16 mouse cellular contexts compared by ENCODE assay signal in genomic region chr16:75627862-75628261, GRCm38 (mm10). TPM values are rescaled to one million over a fixed set of nuclear protein-coding genes. Genes with fewer than 3 reads are reported as not detected.
DNase-seq lines count a peak whose midpoint lies in the region; ATAC-seq and TF ChIP-seq lines count a peak whose summit lies in the region.
"Had no signal": no experiment of that assay in that cellular context is flagged by ENCODE, and none has a peak within 500 bp of the region (broad histone marks: within the 10 kb centered on the region; RNA-seq: fewer than 3 reads in every experiment).

No protein-coding gene starts in this region.

- no peak for ATAC-seq in liver, postnatal 0 days
- ATAC-seq in liver, embryonic 12.5 days, result no peak
- ATAC-seq in megakaryocyte progenitor cell, adult 5-6 weeks (replicated peaks; ENCODE audit: poor library complexity), result 0 out of 2 replicates have a peak, but pooled peaks have one; percentile 48
- ATAC-seq: intestine, embryonic 16.5 days had no signal

- TF ChIP-seq EP300 in liver, postnatal 0 days (IDR thresholded peaks at IDR 0.05; ENCODE audit: low read depth), result no peak
- no peak for TF ChIP-seq EP300 in MEL (IDR thresholded peaks at IDR 0.05; ENCODE audit: low read depth in 1 of 2, low read length in 2 of 2)

- no peaks in the 10 kb centered on the region for H3K27me3 ChIP-seq in liver, postnatal 0 days (ENCODE audit: insufficient read depth, low read length)
- H3K27me3 ChIP-seq in liver, embryonic 12.5 days (replicated peaks), result no peaks in the 10 kb centered on the region
- no peaks in the 10 kb centered on the region for H3K27me3 ChIP-seq in MEL (ENCODE audit: control insufficient read depth in 1 of 2, insufficient read depth in 2 of 2, low read length in 2 of 2)
- H3K27me3 ChIP-seq: liver, embryonic 13.5 days had no signal

- TF ChIP-seq CTCF in gastrocnemius, adult 2 months (IDR thresholded peaks at IDR 0.05), result peak; percentile 32; the same call in 1 of the 2 replicates
- 0 out of 2 replicates have a peak, but pooled peaks have one; percentile 17 for TF ChIP-seq CTCF in liver, postnatal 0 days (IDR thresholded peaks at IDR 0.05; ENCODE audit: low read depth)
- peak in 1 of 3 experiments; percentile 33; a peak in 2 of 6 replicates for TF ChIP-seq CTCF in MEL (IDR thresholded peaks at IDR 0.05 in 2 of 3, conservative IDR thresholded peaks at IDR 0.05 in 1 of 3; ENCODE audit: control insufficient read depth in 1 of 3, insufficient read depth in 1 of 3, low read depth in 2 of 3, low read length in 3 of 3, poor library complexity in 1 of 3, severe bottlenecking in 1 of 3)

- H3K4me3 ChIP-seq in gastrocnemius, adult 2 months, result no peak overlapping the region
- H3K4me3 ChIP-seq in liver, postnatal 0 days (ENCODE audit: low read depth, low read length), result no peak overlapping the region
- no peak overlapping the region for H3K4me3 ChIP-seq in liver, embryonic 12.5 days
- H3K4me3 ChIP-seq in MEL (ENCODE audit: control insufficient read depth in 1 of 2, insufficient read depth in 1 of 2, low read depth in 2 of 2, low read length in 2 of 2), result no peak overlapping the region
- H3K4me3 ChIP-seq: liver, embryonic 13.5 days had no signal

- H3K4me1 ChIP-seq in liver, postnatal 0 days (ENCODE audit: insufficient read depth), result no peaks in the 10 kb centered on the region
- H3K4me1 ChIP-seq in liver, embryonic 12.5 days, result no peaks in the 10 kb centered on the region
- H3K4me1 ChIP-seq in MEL (ENCODE audit: control insufficient read depth in 1 of 2, insufficient read depth in 2 of 2, low read length in 2 of 2), result no peaks in the 10 kb centered on the region
- H3K4me1 ChIP-seq: liver, embryonic 13.5 days had no signal

- WGBS in liver, postnatal 0 days (ENCODE audit: insufficient replicate concordance), result 71% methylated on average over 2 of the region's 2 CpGs
- WGBS in liver, embryonic 12.5 days (ENCODE audit: insufficient replicate concordance), result 63% methylated on average over 2 of the region's 2 CpGs

- intact Hi-C loops in gastrocnemius, adult 2 months (cut with DNase I), result no loop called here

- H3K4me2 ChIP-seq in liver, postnatal 0 days (ENCODE audit: low read depth, low read length), result no peak overlapping the region
- no peak overlapping the region for H3K4me2 ChIP-seq in liver, embryonic 12.5 days
- H3K4me2 ChIP-seq: liver, embryonic 13.5 days had no signal

- no peak for TF ChIP-seq POLR2A in MEL (IDR thresholded peaks at IDR 0.05; ENCODE audit: control insufficient read depth in 1 of 2, insufficient read depth in 1 of 2, low read depth in 1 of 2, low read length in 2 of 2, poor library complexity in 1 of 2)

- H3K9ac ChIP-seq in liver, postnatal 0 days (replicated peaks), result no peak overlapping the region
- H3K9ac ChIP-seq in liver, embryonic 12.5 days, result no peak overlapping the region
- no peak overlapping the region for H3K9ac ChIP-seq in MEL (ENCODE audit: control insufficient read depth, low read depth, low read length, poor library complexity, severe bottlenecking)
- H3K9ac ChIP-seq: liver, embryonic 13.5 days had no signal

- H3K9me3 ChIP-seq in liver, postnatal 0 days (ENCODE audit: low read length), result no peaks in the 10 kb centered on the region
- H3K9me3 ChIP-seq in liver, embryonic 12.5 days (replicated peaks), result no peaks in the 10 kb centered on the region
- H3K9me3 ChIP-seq in MEL (replicated peaks; ENCODE audit: insufficient read depth, low read length), result no peaks in the 10 kb centered on the region
- H3K9me3 ChIP-seq: liver, embryonic 13.5 days had no signal

- TF ChIP-seq RAD21 in MEL (IDR thresholded peaks at IDR 0.05; ENCODE audit: low read depth, low read length), result peak; percentile 44

- DNase-seq in gastrocnemius, adult 2 months, result no peak
- DNase-seq in gastrocnemius, postnatal 4 days (ENCODE audit: low spot score in 2 of 2), result no peak
- no peak for DNase-seq in liver, postnatal 0 days
- DNase-seq in MEL (ENCODE audit: low read depth, low spot score), result peak; percentile 9
- no peak for DNase-seq in cerebellum, adult 11-12 months
- DNase-seq: cerebellum, adult 9-10 months; liver, embryonic 13.5 days; right cerebral cortex, postnatal 25 days; thymus, postnatal 14 days had no signal

- no peak overlapping the region for H3K27ac ChIP-seq in gastrocnemius, adult 2 months
- H3K27ac ChIP-seq in liver, postnatal 0 days (ENCODE audit: low read depth), result no peak overlapping the region
- H3K27ac ChIP-seq in liver, embryonic 12.5 days, result no peak overlapping the region
- no peak overlapping the region for H3K27ac ChIP-seq in MEL (ENCODE audit: control insufficient read depth, low read depth, low read length)
- H3K27ac ChIP-seq: liver, embryonic 13.5 days; macrophage had no signal

- no peaks in the 10 kb centered on the region for H3K36me3 ChIP-seq in liver, postnatal 0 days (replicated peaks; ENCODE audit: insufficient read depth, low read length)
- H3K36me3 ChIP-seq in liver, embryonic 12.5 days, result no peaks in the 10 kb centered on the region
- no peaks in the 10 kb centered on the region for H3K36me3 ChIP-seq in MEL (ENCODE audit: control insufficient read depth in 1 of 2, insufficient read depth in 2 of 2, low read length in 2 of 2)
- H3K36me3 ChIP-seq: liver, embryonic 13.5 days had no signal

- H3K79me2 ChIP-seq in MEL (ENCODE audit: control insufficient read depth, insufficient read depth, low read length, poor library complexity), result no peaks in the 10 kb centered on the region

TF ChIP-seq in MEL, 35 proteins besides CTCF, POLR2A, EP300 and RAD21:
- TF ChIP-seq CHD2 (IDR thresholded peaks at IDR 0.05; ENCODE audit: low read length) (no peak), MYC (IDR thresholded peaks at IDR 0.05; ENCODE audit: low read depth, low read length) (no peak), MXI1 (IDR thresholded peaks at IDR 0.05; ENCODE audit: low read depth, low read length) (no peak), ZMIZ1 (IDR thresholded peaks at IDR 0.05; ENCODE audit: low read depth, low read length) (no peak), NRF1 (IDR thresholded peaks at IDR 0.05; ENCODE audit: insufficient read depth, low read depth, low read length, poor library complexity, severe bottlenecking) (no peak), CHD1 (IDR thresholded peaks at IDR 0.05; ENCODE audit: low read depth, low read length) (no peak), SMC3 (IDR thresholded peaks at IDR 0.05; ENCODE audit: low read depth, low read length) (peak; percentile 36; the same call in 1 of the 2 replicates), BHLHE40 (IDR thresholded peaks at IDR 0.05; ENCODE audit: borderline replicate concordance, low read depth, low read length) (no peak)

RNA-seq across cellular contexts. Expression of gene Rbm11, which starts 35.2 kb away (rescaled TPM):
- not detected for total RNA-seq in gastrocnemius, adult 2 months (2021)
- total RNA-seq in gastrocnemius, postnatal 4 days (2021), result under 1 TPM; 0.31 to 0.32 TPM
- polyA plus RNA-seq in liver, postnatal 0 days (2015; fragmentation: Nextera tagmentation; extraction: Ambion mirVana), result not detected in 2 replicates
- 0.10 and 0.13 TPM in 2 replicates for polyA plus RNA-seq in liver, embryonic 12.5 days (2016; fragmentation: Nextera tagmentation; extraction: Ambion mirVana)
- not detected in 2 replicates for total RNA-seq in MEL (2012; rRNA removed)
- polyA plus RNA-seq in MEL (2012; ENCODE audit: insufficient read depth in 1 of 2, insufficient read length in 2 of 2, low read depth in 1 of 2, low replicate concordance in 2 of 2, missing spikeins in 1 of 2), result under 1 TPM in 1 of 2 experiments, not detected in 1; 0.15 TPM
- 0.17 TPM in 1 of 2 replicates, not detected in the other for total RNA-seq in megakaryocyte progenitor cell, adult 5-6 weeks (2015)
- 0.07 and 0.29 TPM in 2 replicates for total RNA-seq in megakaryocyte progenitor cell, adult 5-6 weeks (2017)
- total RNA-seq: heart, postnatal 25 days had no signal

RNA-seq across cellular contexts. Expression of gene Lipi, which starts 42.0 kb away (rescaled TPM):
- total RNA-seq in gastrocnemius, adult 2 months (2021), result not detected
- total RNA-seq in gastrocnemius, postnatal 4 days (2021), result not detected
- polyA plus RNA-seq in liver, postnatal 0 days (2015; fragmentation: Nextera tagmentation; extraction: Ambion mirVana), result not detected in 2 replicates
- polyA plus RNA-seq in liver, embryonic 12.5 days (2016; fragmentation: Nextera tagmentation; extraction: Ambion mirVana), result not detected in 2 replicates
- total RNA-seq in MEL (2012; rRNA removed), result not detected in 2 replicates
- not detected for polyA plus RNA-seq in MEL (2012; ENCODE audit: insufficient read depth in 1 of 2, insufficient read length in 2 of 2, low read depth in 1 of 2, low replicate concordance in 2 of 2, missing spikeins in 1 of 2)
- not detected in 2 replicates for total RNA-seq in megakaryocyte progenitor cell, adult 5-6 weeks (2015)
- not detected in 2 replicates for total RNA-seq in megakaryocyte progenitor cell, adult 5-6 weeks (2017)
- total RNA-seq: heart, postnatal 25 days; left cerebral cortex, postnatal 36 days; neutrophil, adult 5-6 weeks had no signal
- polyA plus RNA-seq: intestine, embryonic 16.5 days; liver, embryonic 13.5 days; macrophage had no signal
